Mouse (Mus musculus) heart, embryonic 10.5 days (tissue): Measurements from ENCODE around the gene Xpr1. TPM values are rescaled to one million over a fixed set of nuclear protein-coding genes. Genes with fewer than 3 reads are reported as not detected.

Source experiments
- DNase-seq: peaks from one replicate; pipeline ENCODE4 v3.0.0-alpha.2; 2017; ENCODE audit warnings: low spot score
- H3K27ac ChIP-seq: fragments of 300-500 bp; sonication (generic); 2 replicates; pipeline ENCODE4 v1.5.1; 2016; ENCODE audit warnings: mild to moderate bottlenecking
- H3K27me3 ChIP-seq: fragments of 300-500 bp; sonication (generic); 2 replicates; pipeline ENCODE4 v1.6.1; 2016; ENCODE audit warnings: mild to moderate bottlenecking; ENCODE audit not compliant: poor library complexity, insufficient read depth, severe bottlenecking
- H3K36me3 ChIP-seq: fragments of 300-500 bp; sonication (generic); 2 replicates; pipeline ENCODE4 v1.6.1; 2016; ENCODE audit warnings: mild to moderate bottlenecking, moderate library complexity
- H3K4me1 ChIP-seq: fragments of 300-500 bp; sonication (generic); 2 replicates; pipeline ENCODE4 v1.6.1; 2016; ENCODE audit warnings: mild to moderate bottlenecking
- H3K4me3 ChIP-seq: fragments of 300-500 bp; sonication (generic); 2 replicates; pipeline ENCODE4 v1.5.1; 2016; ENCODE audit warnings: mild to moderate bottlenecking, moderate library complexity
- H3K9me3 ChIP-seq: fragments of 300-500 bp; sonication (generic); 2 replicates; pipeline ENCODE4 v1.6.1; 2016; ENCODE audit warnings: mild to moderate bottlenecking, moderate library complexity
- WGBS: fragments of 180-500 bp; shearing (Covaris S2); methylation state at CpG from one replicate; pipeline ENCODE4 v1.1.7; 2016; 5-methylcytosine and 5-hydroxymethylcytosine counted together
- polyA plus RNA-seq: library from polyadenylated mRNA; unstranded; fragments of >200 nt; fragmentation: Nextera tagmentation; extraction: Ambion mirVana; gene quantifications from 2 replicates; pipeline ENCODE4 v1.2.1, GENCODE M21; 2016

Xpr1 gene
- polyA plus RNA-seq, 1 experiment from 2014 or later, result 9.6 TPM

- Histone ChIP-seq H3K27me3 (no peaks in the 10 kb centered on the region), H3K4me3 (no peak overlapping the region), H3K36me3 (no peaks in the 10 kb centered on the region), H3K27ac (no peak overlapping the region), H3K9me3 (no peaks in the 10 kb centered on the region), H3K4me1 (peaks cover 12% of the 10 kb centered on the region; the same call in 1 of the 2 replicates)
- WGBS, result 54% methylated on average over 6 of the region's 6 CpGs
- DNase-seq, result no peak
These were observed 10.1 kb upstream of the Xpr1 start for GRCm38 (mm10) chr1:155427126-155427865.

GRCm38 (mm10) chr1:155425743-155426315, 8.6 kb upstream of the Xpr1 start:
- no peak for DNase-seq
- WGBS, result 62% methylated on average over 6 of the region's 6 CpGs
- Histone ChIP-seq H3K27ac (no peak overlapping the region), H3K9me3 (no peaks in the 10 kb centered on the region), H3K36me3 (no peaks in the 10 kb centered on the region), H3K27me3 (no peaks in the 10 kb centered on the region), H3K4me3 (no peak overlapping the region), H3K4me1 (peaks cover 12% of the 10 kb centered on the region; the same call in 1 of the 2 replicates)

- Histone ChIP-seq H3K27me3 (no peaks in the 10 kb centered on the region), H3K27ac (no peak overlapping the region), H3K9me3 (no peaks in the 10 kb centered on the region), H3K4me1 (peaks cover 12% of the 10 kb centered on the region; the same call in 1 of the 2 replicates), H3K4me3 (no peak overlapping the region), H3K36me3 (no peaks in the 10 kb centered on the region)
- DNase-seq, result no peak
- WGBS, result 81% methylated on average over 5 of the region's 5 CpGs
These were observed 8.1 kb upstream of the Xpr1 start for GRCm38 (mm10) chr1:155425285-155425684.

GRCm38 (mm10) chr1:155423801-155424200, 6.6 kb upstream of the Xpr1 start:
- no peak overlapping the region for H3K4me3 ChIP-seq
- no peaks in the 10 kb centered on the region for H3K36me3 ChIP-seq
- 0 out of 2 replicates have a peak, but pooled peaks cover 5% of the 10 kb centered on the region for H3K4me1 ChIP-seq
- 74% methylated on average over 4 of the region's 4 CpGs for WGBS
- no peak overlapping the region for H3K27ac ChIP-seq
- no peaks in the 10 kb centered on the region for H3K9me3 ChIP-seq
- DNase-seq, result no peak
- H3K27me3 ChIP-seq, result no peaks in the 10 kb centered on the region

GRCm38 (mm10) chr1:155422022-155422421, 4.8 kb upstream of the Xpr1 start:
- no peak for DNase-seq
- 93% methylated on average over 7 of the region's 7 CpGs for WGBS
- H3K4me3 ChIP-seq, result no peak overlapping the region
- no peaks in the 10 kb centered on the region for H3K36me3 ChIP-seq
- H3K4me1 ChIP-seq, result peaks cover 13% of the 10 kb centered on the region
- H3K27me3 ChIP-seq, result no peaks in the 10 kb centered on the region
- H3K27ac ChIP-seq, result no peak overlapping the region
- no peaks in the 10 kb centered on the region for H3K9me3 ChIP-seq

GRCm38 (mm10) chr1:155416147-155416700, 991 bp downstream of the Xpr1 start:
- Histone ChIP-seq H3K4me1 (peaks cover 8% of the 10 kb centered on the region), H3K4me3 (peak overlapping the region; percentile 95), H3K27me3 (no peaks in the 10 kb centered on the region), H3K27ac (peak overlapping the region; percentile 91), H3K36me3 (no peaks in the 10 kb centered on the region), H3K9me3 (no peaks in the 10 kb centered on the region)
- DNase-seq, result no peak
- WGBS, result 8% methylated on average over 6 of the region's 6 CpGs

GRCm38 (mm10) chr1:155415421-155415820, 1.8 kb downstream of the Xpr1 start:
- Histone ChIP-seq H3K27ac (no peak overlapping the region), H3K27me3 (no peaks in the 10 kb centered on the region), H3K4me3 (no peak overlapping the region), H3K4me1 (peaks cover 8% of the 10 kb centered on the region), H3K9me3 (no peaks in the 10 kb centered on the region), H3K36me3 (no peaks in the 10 kb centered on the region)
- 75% methylated on average over 4 of the region's 4 CpGs for WGBS
- no peak for DNase-seq

GRCm38 (mm10) chr1:155412705-155413104, 4.5 kb downstream of the Xpr1 start:
- WGBS, result 86% methylated on average over 2 of the region's 2 CpGs

GRCm38 (mm10) chr1:155408577-155408966, 8.6 kb downstream of the Xpr1 start:
- WGBS, result 77% methylated on average over 2 of the region's 2 CpGs
- DNase-seq, result no peak
- Histone ChIP-seq H3K27me3 (no peaks in the 10 kb centered on the region), H3K9me3 (0 out of 2 replicates have a peak, but pooled peaks cover 3% of the 10 kb centered on the region), H3K4me1 (no peaks in the 10 kb centered on the region; the same call in 1 of the 2 replicates), H3K27ac (no peak overlapping the region), H3K36me3 (peaks cover 9% of the 10 kb centered on the region), H3K4me3 (no peak overlapping the region)

More at GRCm38 (mm10) chr1:155412705-155413104, 4.5 kb downstream of the Xpr1 start:
- no peak overlapping the region for H3K27ac ChIP-seq
- DNase-seq, result no peak
- no peaks in the 10 kb centered on the region for H3K27me3 ChIP-seq
- H3K9me3 ChIP-seq, result no peaks in the 10 kb centered on the region
- H3K4me3 ChIP-seq, result no peak overlapping the region
- H3K36me3 ChIP-seq, result no peaks in the 10 kb centered on the region
- H3K4me1 ChIP-seq, result peaks cover 5% of the 10 kb centered on the region

GRCm38 (mm10) chr1:155407697-155408576, 9.3 kb downstream of the Xpr1 start:
- Histone ChIP-seq H3K27ac (no peak overlapping the region), H3K4me1 (no peaks in the 10 kb centered on the region; the same call in 1 of the 2 replicates), H3K9me3 (0 out of 2 replicates have a peak, but pooled peaks cover 3% of the 10 kb centered on the region), H3K27me3 (no peaks in the 10 kb centered on the region), H3K4me3 (no peak overlapping the region), H3K36me3 (peaks cover 9% of the 10 kb centered on the region)
- 82% methylated on average over 11 of the region's 11 CpGs for WGBS
- no peak for DNase-seq

- peaks cover 4% of the 10 kb centered on the region for H3K36me3 ChIP-seq
- no peak overlapping the region for H3K27ac ChIP-seq
- no peak overlapping the region for H3K4me3 ChIP-seq
- WGBS, result 85% methylated on average over 4 of the region's 4 CpGs
- 0 out of 2 replicates have a peak, but pooled peaks cover 3% of the 10 kb centered on the region for H3K9me3 ChIP-seq
- H3K4me1 ChIP-seq, result no peaks in the 10 kb centered on the region; the same call in 1 of the 2 replicates
- H3K27me3 ChIP-seq, result no peaks in the 10 kb centered on the region
- DNase-seq, result no peak
These were observed 17.2 kb downstream of the Xpr1 start for GRCm38 (mm10) chr1:155400056-155400455.

- 88% methylated on average over 6 of the region's 6 CpGs for WGBS
- no peak for DNase-seq
- H3K9me3 ChIP-seq, result no peaks in the 10 kb centered on the region
- no peaks in the 10 kb centered on the region for H3K36me3 ChIP-seq
- no peak overlapping the region for H3K27ac ChIP-seq
- H3K4me3 ChIP-seq, result no peak overlapping the region
- no peaks in the 10 kb centered on the region for H3K27me3 ChIP-seq
- peaks cover 5% of the 10 kb centered on the region; the same call in 1 of the 2 replicates for H3K4me1 ChIP-seq
These were observed 22.4 kb downstream of the Xpr1 start for GRCm38 (mm10) chr1:155394829-155395228.
